Mouse (Mus musculus) liver, embryonic 14.5 days (tissue): ENCODE data around the gene Snf8. TPM values are rescaled to one million over a fixed set of nuclear protein-coding genes. Genes with fewer than 3 reads are reported as not detected.

Source experiments
- ATAC-seq: fragments of 200-750 bp; cut with Nextera tagmentation; 2 replicates; pipeline ENCODE4 v1.8.0; 2017; ENCODE audit warnings: moderate number of reproducible peaks, mild to moderate bottlenecking, moderate library complexity; ENCODE audit not compliant: insufficient read depth
- DNase-seq, 3 experiments: peaks; one replicate each; pipeline ENCODE4 v3.0.0-alpha.2; 2012 to 2013; ENCODE audit warnings: low read depth in 3 of 3, low spot score in 3 of 3
- H3K27ac ChIP-seq: fragments of 300-500 bp; sonication (generic); 2 replicates; pipeline ENCODE4 v1.5.1; 2014; ENCODE audit warnings: moderate library complexity, mild to moderate bottlenecking, control low read depth, inconsistent platforms
- H3K27me3 ChIP-seq: fragments of 300-500 bp; sonication (generic); 2 replicates; pipeline ENCODE4 v1.6.1; 2014; ENCODE audit warnings: mild to moderate bottlenecking, low read length, moderate library complexity; ENCODE audit not compliant: control insufficient read depth, insufficient read depth
- H3K36me3 ChIP-seq: fragments of 300-500 bp; sonication (generic); replicated peaks from 2 replicates; pipeline ENCODE4 v1.6.1; 2014; ENCODE audit warnings: low read depth; ENCODE audit not compliant: control insufficient read depth, insufficient read depth
- H3K4me1 ChIP-seq, 2 experiments: fragments of 200-500 bp in 1 of 2; fragments of 300-500 bp in 1 of 2; sonication (generic) in 1 of 2; replicated peaks; 2 replicates each; pipeline ENCODE4 v1.6.1; 2012 to 2014; ENCODE audit warnings: antibody characterized with exemption in 1 of 2, inconsistent platforms in 1 of 2, low read length in 1 of 2; ENCODE audit not compliant: control insufficient read depth in 2 of 2, insufficient read depth in 2 of 2
- H3K4me2 ChIP-seq: fragments of 300-500 bp; sonication (generic); 2 replicates; pipeline ENCODE4 v1.6.1; 2014; ENCODE audit warnings: low read depth, mild to moderate bottlenecking, control low read depth, moderate library complexity
- H3K4me3 ChIP-seq, 2 experiments: fragments of 200-500 bp in 1 of 2; fragments of 300-500 bp in 1 of 2; sonication (generic) in 1 of 2; 2 replicates each; pipeline ENCODE4 v1.5.1; 2012 to 2014; ENCODE audit warnings: low read depth in 2 of 2, low read length in 2 of 2, mild to moderate bottlenecking in 2 of 2, control low read depth in 1 of 2, inconsistent platforms in 1 of 2, moderate library complexity in 1 of 2; ENCODE audit not compliant: insufficient read depth in 1 of 2
- H3K9ac ChIP-seq: fragments of 300-500 bp; sonication (generic); replicated peaks from 2 replicates; pipeline ENCODE4 v1.6.1; 2014; ENCODE audit warnings: mild to moderate bottlenecking, control low read depth, moderate library complexity
- H3K9me3 ChIP-seq: fragments of 300-500 bp; sonication (generic); 2 replicates; pipeline ENCODE4 v1.6.1; 2016; ENCODE audit warnings: low read length, mixed read lengths; ENCODE audit not compliant: control insufficient read depth
- CTCF ChIP-seq: IDR thresholded peaks from 2 replicates; pipeline ENCODE4 v1.5.1; 2016; ENCODE audit warnings: antibody characterized with exemption, low read depth, control low read depth
- EP300 ChIP-seq: IDR thresholded peaks from 2 replicates; pipeline ENCODE4 v1.6.1; 2016; ENCODE audit warnings: antibody characterized with exemption, low read depth
- WGBS: fragments of 180-500 bp; shearing (Covaris S2); extraction: QIAGEN DNeasy Blood & Tissue Kit; methylation state at CpG from one replicate; pipeline ENCODE4 v1.1.7; 2014; ENCODE audit not compliant: insufficient replicate concordance; 5-methylcytosine and 5-hydroxymethylcytosine counted together
- polyA plus RNA-seq, 2 experiments: library from polyadenylated mRNA; depleted of rRNA in 1 of 2; stranded (reverse) in 1 of 2; unstranded in 1 of 2; fragments of >200 nt; fragmentation: Nextera tagmentation in 1 of 2; extraction: Ambion mirVana in 1 of 2; gene quantifications; 2 replicates each; pipeline versions ENCODE4 v1.2.1 to v1.2.3; 2012 to 2014

The Snf8 gene
- polyA plus RNA-seq, 2 experiments = 28.2 to 30.0 TPM

- H3K4me3 ChIP-seq = no peak overlapping the region
- WGBS = 78% methylated on average over 4 of the region's 4 CpGs
- no peaks in the 10 kb centered on the region for H3K9me3 ChIP-seq
Measured at GRCm38 (mm10) chr11:96058309-96058708, 23.6 kb downstream of the Snf8 start.

GRCm38 (mm10) chr11:96064521-96065214 lies 30.0 kb downstream of the Snf8 start:
- peak overlapping the region; percentile 91 for H3K9ac ChIP-seq
- DNase-seq (peak in 1 of 3 experiments; percentile 40), ATAC-seq (peak; percentile 79)
- peaks cover 15% of the 10 kb centered on the region for H3K36me3 ChIP-seq
- under 1% methylated on average over 50 of the region's 64 CpGs for WGBS
- H3K4me2 ChIP-seq = peak overlapping the region; percentile 64
- H3K4me3 ChIP-seq = peak overlapping the region; percentile 75 to 92
- peaks cover 10 to 19% of the 10 kb centered on the region in 2 experiments for H3K4me1 ChIP-seq
- H3K27me3 ChIP-seq = no peaks in the 10 kb centered on the region
- TF ChIP-seq CTCF = peak; percentile 25; the same call in 1 of the 2 replicates
- TF ChIP-seq EP300 = no peak
- peak overlapping the region; percentile 61 for H3K27ac ChIP-seq
- H3K9me3 ChIP-seq = no peaks in the 10 kb centered on the region

More at GRCm38 (mm10) chr11:96058309-96058708, 23.6 kb downstream of the Snf8 start:
- TF ChIP-seq EP300 (no peak), CTCF (no peak)
- Histone ChIP-seq H3K36me3 (peaks cover 63% of the 10 kb centered on the region), H3K27me3 (no peaks in the 10 kb centered on the region), H3K4me2 (no peak overlapping the region), H3K9ac (no peak overlapping the region), H3K27ac (no peak overlapping the region), H3K4me1 (peaks cover 0 to 3% of the 10 kb centered on the region in 2 experiments; a peak in 1 of 4 replicates)
- ATAC-seq (no peak), DNase-seq (no peak)

DNA sequence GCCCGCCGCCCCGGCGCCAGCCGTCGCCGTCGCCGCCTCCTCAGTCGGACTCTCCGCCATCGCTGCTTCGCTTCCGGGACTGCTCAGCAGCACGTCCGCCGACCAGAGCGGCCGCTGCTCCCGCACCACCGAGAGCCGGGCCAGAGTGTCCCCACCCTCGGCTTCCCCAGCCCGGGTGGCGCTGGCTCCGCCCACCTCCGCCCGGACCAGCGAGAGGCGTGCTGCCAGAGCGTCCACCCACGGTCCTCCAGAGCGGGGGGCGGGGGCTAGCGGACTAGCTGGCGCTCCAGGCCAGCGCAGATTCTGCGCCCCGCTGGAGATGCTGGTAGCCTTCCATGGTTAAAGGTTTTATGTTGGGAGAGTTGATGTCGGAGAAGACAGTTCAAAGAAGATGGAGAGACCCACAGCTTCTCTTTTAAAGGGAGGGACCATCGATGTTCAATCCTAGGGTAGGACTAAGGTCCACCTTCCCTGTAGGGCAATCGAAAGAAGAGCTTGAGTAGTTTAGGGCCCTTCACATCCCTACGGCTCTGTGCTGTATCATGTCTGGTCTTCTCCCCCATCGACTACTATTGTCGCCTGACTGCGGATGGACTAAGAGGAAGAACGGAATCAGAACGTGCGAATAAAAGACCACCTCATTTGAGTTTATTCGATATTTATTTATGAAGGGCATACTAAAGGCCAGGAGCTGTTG lies 30.7 kb downstream of the Snf8 start, which contains the start of gene Ube2z:
TSS of gene Ube2z (minus strand) at position 174 of the 697 bp plus-strand sequence.
- Histone ChIP-seq H3K27me3 (no peaks in the 10 kb centered on the region), H3K4me3 (peak within 1 kb of the TSS; percentile 75 to 92), H3K9ac (peak within 1 kb of the TSS; percentile 91), H3K36me3 (peaks cover 15% of the 10 kb centered on the region), H3K4me2 (peak within 1 kb of the TSS; percentile 64), H3K4me1 (peaks cover 10 to 19% of the 10 kb centered on the region in 2 experiments), H3K9me3 (no peaks in the 10 kb centered on the region), H3K27ac (peak within 1 kb of the TSS; percentile 61)
- DNase-seq (peak; percentile 88 to 90 (median 89)), ATAC-seq (peak; percentile 99)
- WGBS = 5% methylated on average over 50 of the region's 50 CpGs
- TF ChIP-seq EP300 = no peak
- no peak for TF ChIP-seq CTCF

DNA sequence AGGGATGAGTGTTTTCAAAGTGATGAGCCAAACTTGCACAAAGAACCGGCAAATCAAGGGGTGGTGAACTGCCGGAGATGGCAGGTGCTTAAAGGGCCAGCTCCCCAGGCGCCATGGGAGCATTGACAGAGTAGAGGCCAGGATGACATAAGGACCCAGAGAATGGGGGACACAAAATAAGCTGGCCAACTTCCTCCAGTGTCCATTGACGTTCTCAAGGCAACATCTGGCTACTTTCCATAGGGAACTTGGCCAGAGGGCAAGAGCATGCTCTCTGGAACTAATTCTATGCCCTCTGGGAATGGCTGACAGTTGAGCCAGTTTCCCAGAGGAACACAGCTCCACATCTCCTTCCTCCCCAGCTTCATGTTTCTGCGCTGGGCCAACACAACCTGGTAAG lies 33.5 kb downstream of the Snf8 start:
- ATAC-seq (no peak), DNase-seq (no peak)
- Histone ChIP-seq H3K4me1 (peaks cover 10 to 17% of the 10 kb centered on the region in 2 experiments), H3K4me2 (no peak overlapping the region), H3K36me3 (peaks cover 6% of the 10 kb centered on the region), H3K4me3 (no peak overlapping the region), H3K9me3 (no peaks in the 10 kb centered on the region), H3K27ac (no peak overlapping the region), H3K27me3 (no peaks in the 10 kb centered on the region), H3K9ac (no peak overlapping the region)
- WGBS = 64% methylated on average over 5 of the region's 5 CpGs
- no peak for TF ChIP-seq CTCF
- no peak for TF ChIP-seq EP300

DNA sequence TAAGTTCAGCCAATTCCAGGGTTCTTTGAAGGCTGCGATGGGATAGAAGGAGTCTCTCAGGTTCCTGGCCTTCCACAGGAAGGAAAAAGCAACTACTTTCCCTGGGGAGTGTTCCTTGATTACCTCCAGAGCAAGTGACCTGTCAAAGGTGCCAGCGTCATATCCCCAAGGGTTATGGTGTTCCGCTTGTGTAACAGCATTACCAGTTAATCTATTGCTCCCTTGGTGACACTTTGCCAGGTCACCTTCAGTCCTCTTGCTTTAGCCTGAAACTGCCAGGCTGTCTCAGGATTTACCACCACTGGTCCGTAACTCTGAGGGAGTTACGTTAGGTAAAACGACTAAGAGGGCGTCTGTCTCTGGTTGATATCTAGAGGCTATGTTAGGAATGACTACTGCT lies 35.7 kb downstream of the Snf8 start:
- no peaks in the 10 kb centered on the region for H3K27me3 ChIP-seq
- no peak overlapping the region for H3K27ac ChIP-seq
- no peak for DNase-seq
- TF ChIP-seq CTCF (no peak), EP300 (no peak)
- H3K4me2 ChIP-seq = no peak overlapping the region
- WGBS = 83% methylated on average over 7 of the region's 7 CpGs
- peaks cover 4 to 15% of the 10 kb centered on the region in 2 experiments for H3K4me1 ChIP-seq
- no peak overlapping the region for H3K4me3 ChIP-seq
- H3K36me3 ChIP-seq = peaks cover 8% of the 10 kb centered on the region
- no peak for ATAC-seq
- no peak overlapping the region for H3K9ac ChIP-seq
- no peaks in the 10 kb centered on the region for H3K9me3 ChIP-seq
